Mouse (Mus musculus) cortical plate, adult 2 months (tissue): ENCODE measurements around the gene Pard6b. TPM values are rescaled to one million over a fixed set of nuclear protein-coding genes. Genes with fewer than 3 reads are reported as not detected.

Experiments
- H3K27ac ChIP-seq: fragments of 200-500 bp; 2 replicates; pipeline ENCODE4 v1.5.1; 2012; ENCODE audit warnings: low read length, control low read depth, inconsistent platforms; ENCODE audit not compliant: insufficient read depth
- H3K4me1 ChIP-seq: fragments of 200-500 bp; 2 replicates; pipeline ENCODE4 v1.6.1; 2011; ENCODE audit warnings: low read length; ENCODE audit not compliant: control insufficient read depth, insufficient read depth
- H3K4me3 ChIP-seq: fragments of 200-500 bp; 2 replicates; pipeline ENCODE4 v1.5.1; 2011; ENCODE audit warnings: mild to moderate bottlenecking, low read length, control low read depth; ENCODE audit not compliant: insufficient read depth
- CTCF ChIP-seq: fragments of 200-500 bp; IDR thresholded peaks from 2 replicates; pipeline ENCODE4 v1.5.1; 2011; ENCODE audit warnings: mild to moderate bottlenecking, control low read depth, low read length; ENCODE audit not compliant: insufficient read depth; ENCODE audit errors: extremely low read depth
- POLR2A ChIP-seq: fragments of 200-500 bp; IDR thresholded peaks from 2 replicates; pipeline ENCODE4 v1.6.1; 2011; ENCODE audit warnings: mild to moderate bottlenecking, low read length, control low read depth; ENCODE audit not compliant: insufficient read depth; ENCODE audit errors: extremely low read depth
- polyA plus RNA-seq: library from polyadenylated mRNA; depleted of rRNA; stranded (reverse); fragments of >200 nt; gene quantifications from 2 replicates; pipeline ENCODE4 v1.2.3, GENCODE M21; 2012; rRNA removed

Gene Pard6b
- polyA plus RNA-seq, 1 experiment = 3.6 TPM

DNA sequence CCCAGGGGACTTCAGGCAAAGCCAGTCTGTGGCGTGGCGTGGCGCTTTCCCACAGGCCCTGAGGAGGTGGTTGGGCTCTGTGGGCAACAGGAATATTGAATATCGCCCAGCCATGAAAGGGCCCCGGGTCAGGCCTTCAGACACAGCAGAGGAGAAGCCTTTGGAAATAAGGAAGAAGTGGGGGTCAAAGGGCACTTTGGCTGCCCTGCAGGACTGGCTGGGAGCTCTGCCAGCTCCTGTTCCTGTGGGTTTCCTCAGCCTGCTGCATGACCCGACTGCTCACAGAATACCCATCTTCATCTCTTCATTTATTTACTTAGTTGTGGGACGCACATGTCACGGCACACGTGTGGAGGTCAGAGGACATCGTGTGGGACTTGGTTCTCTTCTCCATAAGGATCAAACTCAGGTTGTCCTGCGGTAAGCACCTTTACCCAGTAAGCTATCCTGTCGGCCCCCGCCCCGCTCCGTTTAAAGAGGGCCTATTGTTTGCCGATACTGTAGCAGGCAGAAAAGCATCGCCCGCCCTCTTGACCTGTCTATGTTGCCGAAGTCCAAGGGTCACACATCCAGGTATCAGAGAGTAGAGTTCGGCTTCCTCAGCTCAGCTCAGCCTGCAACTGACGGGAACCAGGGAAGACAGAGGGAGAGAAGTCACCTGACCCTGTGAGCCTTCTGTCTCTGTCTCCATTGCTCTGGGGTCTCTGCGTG is 67.1 kb downstream of the Pard6b start:
- Histone ChIP-seq H3K4me1 (0 out of 2 replicates have a peak, but pooled peaks cover 1% of the 10 kb centered on the region), H3K27ac (no peak overlapping the region), H3K4me3 (no peak overlapping the region)
- TF ChIP-seq POLR2A (no peak), CTCF (no peak)

DNA sequence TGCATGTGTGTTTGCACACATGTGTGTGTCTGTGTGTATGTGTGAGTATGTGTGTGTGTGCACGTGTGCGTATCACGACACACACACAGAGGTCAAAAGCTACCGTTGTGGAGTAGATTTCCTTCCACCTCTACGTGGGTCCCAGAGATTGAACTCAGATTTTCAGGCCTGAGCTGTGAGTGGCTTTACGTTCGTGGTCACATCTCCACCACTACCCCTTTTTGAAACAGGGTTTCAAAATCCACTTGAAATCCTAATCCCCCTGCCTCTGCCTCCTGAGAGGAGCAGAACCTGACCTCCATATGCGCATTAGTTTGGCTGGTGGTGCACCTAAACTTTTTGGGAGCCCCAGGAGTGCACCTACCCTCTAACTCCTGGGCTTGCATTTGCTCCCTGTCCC is 68.4 kb downstream of the Pard6b start:
- TF ChIP-seq POLR2A (no peak), CTCF (no peak)
- Histone ChIP-seq H3K4me1 (no peaks in the 10 kb centered on the region), H3K4me3 (no peak overlapping the region), H3K27ac (no peak overlapping the region)

Other genes starting within 250 kb of the Pard6b start
- gene Ptpn1, start 148.9 kb upstream of the Pard6b start, polyA plus RNA-seq = 36.1 and 37.2 TPM in 2 replicates
- 0.40 and 0.50 TPM in 2 replicates for gene Ripor3, start 70.4 kb upstream of the Pard6b start, polyA plus RNA-seq
- 33.0 and 34.5 TPM in 2 replicates for gene Adnp, start 126.1 kb downstream of the Pard6b start, polyA plus RNA-seq
- gene Gm20716, start 149.4 kb downstream of the Pard6b start, polyA plus RNA-seq = 32.5 and 36.9 TPM in 2 replicates
- gene Dpm1, start 149.6 kb downstream of the Pard6b start, polyA plus RNA-seq = 22.2 and 22.4 TPM in 2 replicates
- 13.9 and 14.6 TPM in 2 replicates for gene Mocs3, start 149.6 kb downstream of the Pard6b start, polyA plus RNA-seq
- 5.9 and 7.2 TPM in 2 replicates for gene Kcng1, start 200.7 kb downstream of the Pard6b start, polyA plus RNA-seq